Comparison of ENCODE assay signal across 15 mouse cellular contexts in genomic region chr10:36935863-36936262, GRCm38 (mm10).
"Had no signal": no experiment of that assay in that cellular context is flagged by ENCODE, and none has a peak within 500 bp of the region (broad histone marks: within the 10 kb centered on the region; RNA-seq: fewer than 3 reads in every experiment).

No protein-coding gene starts in this region.

- H3K9me3 ChIP-seq: kidney, embryonic 15.5 days; limb, embryonic 15.5 days; liver, embryonic 12.5 days; megakaryocyte, embryonic 14.5 days; midbrain, embryonic 15.5 days; neural tube, embryonic 13.5 days; stomach, embryonic 15.5 days had no signal

- H3K27ac ChIP-seq: kidney, embryonic 15.5 days; limb, embryonic 15.5 days; liver, embryonic 12.5 days; macrophage; midbrain, embryonic 15.5 days; neural tube, embryonic 13.5 days; stomach, embryonic 15.5 days had no signal

- H3K4me3 ChIP-seq: kidney, embryonic 15.5 days; limb, embryonic 15.5 days; liver, embryonic 12.5 days; megakaryocyte, embryonic 14.5 days; midbrain, embryonic 15.5 days; neural tube, embryonic 13.5 days; stomach, embryonic 15.5 days had no signal

- ATAC-seq: liver, embryonic 12.5 days; midbrain, embryonic 15.5 days had no signal

- H3K36me3 ChIP-seq: kidney, embryonic 15.5 days; limb, embryonic 15.5 days; liver, embryonic 12.5 days; midbrain, embryonic 15.5 days; neural tube, embryonic 13.5 days; stomach, embryonic 15.5 days had no signal

- DNase-seq: kidney, postnatal 25 days; lung, embryonic 14.5 days; lung, postnatal 14 days; retina, postnatal 1 day; right cerebral cortex, postnatal 14 days; thymus, adult 2 months; thymus, postnatal 36 days had no signal

- H3K9ac ChIP-seq: kidney, embryonic 15.5 days; limb, embryonic 15.5 days; liver, embryonic 12.5 days; lung, embryonic 14.5 days; midbrain, embryonic 15.5 days; neural tube, embryonic 13.5 days; stomach, embryonic 15.5 days had no signal

- H3K4me1 ChIP-seq: kidney, embryonic 15.5 days; limb, embryonic 15.5 days; liver, embryonic 12.5 days; megakaryocyte, embryonic 14.5 days; midbrain, embryonic 15.5 days; neural tube, embryonic 13.5 days; stomach, embryonic 15.5 days had no signal
